In the genomic region with DNA sequence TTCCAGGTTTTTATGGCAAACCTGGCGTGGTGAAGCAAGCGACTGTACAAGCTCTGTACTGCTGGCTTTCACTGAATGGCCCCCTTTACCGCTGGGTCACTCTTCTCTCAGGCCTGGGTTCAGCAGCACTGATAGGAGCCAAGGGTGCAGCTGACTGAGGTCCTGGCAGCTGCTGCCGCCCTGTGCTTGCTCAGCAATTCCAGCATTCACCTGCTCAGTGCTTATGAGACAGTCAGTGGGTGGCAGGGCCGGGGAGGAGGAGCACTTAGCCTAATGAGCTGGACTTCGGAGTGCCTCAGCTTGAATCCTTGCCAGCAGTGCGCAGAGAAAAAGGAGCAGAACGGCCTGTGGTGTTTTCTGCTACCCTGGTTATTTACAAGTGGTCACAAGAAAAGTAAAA, we compare ENCODE assay signal across 7 mouse cellular contexts.
DNase-seq lines count a peak whose midpoint lies in the region; ATAC-seq and TF ChIP-seq lines count a peak whose summit lies in the region.

No protein-coding gene starts in this region.

- H3K9ac ChIP-seq in liver, adult 2 months (ENCODE audit: low read depth, low read length) = no peak overlapping the region
- H3K9ac ChIP-seq in liver, embryonic 12.5 days = no peak overlapping the region
- no peak overlapping the region for H3K9ac ChIP-seq in hindbrain, embryonic 15.5 days

- WGBS in liver, adult 2 months = 20% methylated on average over 8 of the region's 8 CpGs
- WGBS in liver, embryonic 12.5 days (ENCODE audit: insufficient replicate concordance) = 62% methylated on average over 8 of the region's 8 CpGs
- 30% methylated on average over 8 of the region's 8 CpGs for WGBS in hindbrain, embryonic 15.5 days

- peak; percentile 92 for DNase-seq in liver, adult 2 months (ENCODE audit: extremely low read depth, low read depth, low spot score)
- DNase-seq in brain, embryonic 14.5 days (ENCODE audit: low read depth) = peak; percentile 85
- DNase-seq in lung, postnatal 14 days = peak; percentile 26
- DNase-seq in thymus, postnatal 14 days = no peak
- no peak for DNase-seq in embryo, embryonic 10 days (ENCODE audit: low spot score)

- no peak overlapping the region for H3K27ac ChIP-seq in liver, adult 2 months (replicated peaks; ENCODE audit: insufficient read depth, low read depth, low read length)
- H3K27ac ChIP-seq in liver, embryonic 12.5 days = no peak overlapping the region
- H3K27ac ChIP-seq in hindbrain, embryonic 15.5 days (replicated peaks) = no peak overlapping the region

- no peak overlapping the region for H3K4me2 ChIP-seq in liver, embryonic 12.5 days
- H3K4me2 ChIP-seq in hindbrain, embryonic 15.5 days = no peak overlapping the region

- H3K79me2 ChIP-seq in liver, adult 2 months (ENCODE audit: control insufficient read depth, insufficient read depth, low read length) = no peaks in the 10 kb centered on the region

- no peak for TF ChIP-seq POLR2A in liver, adult 2 months (IDR thresholded peaks at IDR 0.05; ENCODE audit: extremely low read depth, insufficient read depth, low read length)
- no peak for TF ChIP-seq POLR2A in brain, embryonic 14.5 days (IDR thresholded peaks at IDR 0.05; ENCODE audit: borderline replicate concordance, extremely low read depth, insufficient read depth, insufficient read length, poor library complexity, severe bottlenecking)

- no peak overlapping the region for H3K4me3 ChIP-seq in liver, adult 2 months (ENCODE audit: insufficient read depth, low read depth, low read length)
- no peak overlapping the region for H3K4me3 ChIP-seq in liver, embryonic 12.5 days
- no peak overlapping the region for H3K4me3 ChIP-seq in hindbrain, embryonic 15.5 days

- no peaks in the 10 kb centered on the region for H3K36me3 ChIP-seq in liver, adult 2 months (ENCODE audit: control insufficient read depth, insufficient read depth, low read length)
- no peaks in the 10 kb centered on the region for H3K36me3 ChIP-seq in liver, embryonic 12.5 days
- no peaks in the 10 kb centered on the region for H3K36me3 ChIP-seq in hindbrain, embryonic 15.5 days

- H3K27me3 ChIP-seq in liver, adult 2 months (ENCODE audit: control insufficient read depth, insufficient read depth, low read length) = no peaks in the 10 kb centered on the region
- no peaks in the 10 kb centered on the region for H3K27me3 ChIP-seq in liver, embryonic 12.5 days (replicated peaks)
- no peaks in the 10 kb centered on the region for H3K27me3 ChIP-seq in hindbrain, embryonic 15.5 days

- H3K4me1 ChIP-seq in liver, adult 2 months (ENCODE audit: control insufficient read depth, insufficient read depth, low read length) = no peaks in the 10 kb centered on the region
- H3K4me1 ChIP-seq in liver, embryonic 12.5 days = no peaks in the 10 kb centered on the region
- H3K4me1 ChIP-seq in hindbrain, embryonic 15.5 days (replicated peaks) = peaks cover 4% of the 10 kb centered on the region; the same call in 1 of the 2 replicates

- TF ChIP-seq CTCF in liver, adult 2 months (IDR thresholded peaks at IDR 0.05; ENCODE audit: low read depth, low read length) = no peak
- no peak for TF ChIP-seq CTCF in brain, embryonic 14.5 days (IDR thresholded peaks at IDR 0.05; ENCODE audit: borderline replicate concordance, extremely low read depth, insufficient read depth, insufficient read length)

- no peaks in the 10 kb centered on the region for H3K9me3 ChIP-seq in liver, embryonic 12.5 days (replicated peaks)
- no peaks in the 10 kb centered on the region for H3K9me3 ChIP-seq in hindbrain, embryonic 15.5 days

- ATAC-seq in liver, embryonic 12.5 days = no peak
- peak; percentile 75 for ATAC-seq in hindbrain, embryonic 15.5 days (ENCODE audit: low FRiP score, low read depth)

Comparison
In these comparisons a context has a peak if more than half of its experiments do, and no peak if none do; other contexts are left out.
1. DNase-seq: peak in liver, adult 2 months (single experiment), brain, embryonic 14.5 days (single experiment) and lung, postnatal 14 days (single experiment); none in thymus, postnatal 14 days (single experiment) and embryo, embryonic 10 days (single experiment).